Mouse (Mus musculus): ENCODE data around the gene Gas1. TPM values are rescaled to one million over a fixed set of nuclear protein-coding genes. Genes with fewer than 3 reads are reported as not detected.

The Gas1 gene
- polyA plus RNA-seq, 1 experiment = 25.7 TPM

DNA sequence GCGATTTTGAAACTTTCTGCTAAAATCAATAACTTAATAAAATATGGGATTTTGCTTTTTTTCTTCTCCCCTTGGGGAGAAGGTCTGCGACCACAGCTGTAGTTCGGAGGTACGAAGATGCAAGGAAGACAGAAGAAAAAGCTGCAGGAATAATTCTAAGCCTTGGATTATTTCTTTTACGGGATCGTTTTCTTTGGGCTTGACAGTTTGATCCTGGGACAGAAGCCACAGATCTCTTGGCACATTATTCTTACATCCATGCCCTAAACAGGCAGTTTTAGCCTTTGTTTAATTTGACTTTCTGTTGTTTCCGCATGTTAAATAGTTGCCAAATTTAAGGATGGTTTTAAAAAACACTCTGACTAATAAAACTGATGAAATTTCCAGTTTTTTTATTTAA lies 52.7 kb downstream of the Gas1 start:
- Histone ChIP-seq H3K27me3 (ENCODE audit: control insufficient read depth, insufficient read depth, insufficient read length) (no peaks in the 10 kb centered on the region), H3ac (ENCODE audit: control insufficient read depth, insufficient read length) (no peak overlapping the region), H3K4me3 (no peak overlapping the region), H3K79me2 (ENCODE audit: control insufficient read depth, insufficient read depth) (no peaks in the 10 kb centered on the region), H3K4me2 (ENCODE audit: low read depth) (no peak overlapping the region), H3K36me3 (ENCODE audit: control insufficient read depth, insufficient read depth) (no peaks in the 10 kb centered on the region)
- no peak for TF ChIP-seq MYOD1 (IDR thresholded peaks at IDR 0.05; ENCODE audit: control insufficient read depth in 1 of 3, insufficient read length in 2 of 3, low read depth in 2 of 3)

Measured in myocyte (in vitro differentiated cells).